Mouse (Mus musculus): Measurements from ENCODE around the gene Tex28. TPM values are rescaled to one million over a fixed set of nuclear protein-coding genes. Genes with fewer than 3 reads are reported as not detected.

The Tex28 gene
- polyA plus RNA-seq (2012; rRNA removed), result not detected in 2 replicates

DNA sequence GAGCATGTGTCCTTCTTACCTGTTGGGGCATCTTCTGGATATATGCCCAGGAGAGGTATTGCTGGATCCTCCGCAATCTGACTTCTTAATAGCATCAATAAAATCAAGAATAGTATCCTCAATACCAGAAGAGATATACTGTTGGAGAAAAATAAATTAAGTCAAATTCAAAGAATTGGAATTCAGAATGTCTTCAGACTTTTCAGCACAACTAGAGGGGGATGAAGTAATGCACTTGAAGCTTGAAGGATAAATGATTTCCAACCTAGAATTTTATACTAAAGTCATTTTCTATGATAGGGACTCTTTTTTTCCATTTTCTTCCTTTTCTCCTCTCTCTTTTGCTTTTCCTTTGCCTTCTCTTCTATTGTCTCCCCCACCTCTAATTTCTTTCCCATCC, at the start of gene Tex28:
Gene Tex28, minus strand, starts transcription at position 101 of the 400 bp plus-strand sequence.

DNA sequence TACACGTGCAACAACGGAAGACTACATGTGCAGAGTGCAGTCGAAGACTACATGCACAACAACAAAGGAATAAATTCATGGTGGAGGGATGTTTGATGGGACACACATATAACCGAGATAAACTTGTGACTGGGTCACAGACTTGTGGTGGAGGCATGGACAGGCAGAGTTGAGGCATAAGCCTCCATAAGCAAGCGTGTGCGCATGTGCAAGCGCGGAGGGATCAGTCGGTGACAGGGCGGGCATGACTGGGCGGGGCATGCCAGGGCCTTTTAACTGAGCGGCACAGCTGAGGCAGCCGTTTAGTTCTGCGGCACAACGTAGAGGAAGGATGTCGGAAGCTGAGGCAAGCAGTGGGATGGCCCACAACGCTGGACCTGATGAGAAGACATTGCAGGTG, 9.3 kb upstream of the Tex28 start, which contains the start of gene Tktl1:
Gene Tktl1, plus strand, starts transcription at position 301 of the 400 bp plus-strand sequence.

DNA sequence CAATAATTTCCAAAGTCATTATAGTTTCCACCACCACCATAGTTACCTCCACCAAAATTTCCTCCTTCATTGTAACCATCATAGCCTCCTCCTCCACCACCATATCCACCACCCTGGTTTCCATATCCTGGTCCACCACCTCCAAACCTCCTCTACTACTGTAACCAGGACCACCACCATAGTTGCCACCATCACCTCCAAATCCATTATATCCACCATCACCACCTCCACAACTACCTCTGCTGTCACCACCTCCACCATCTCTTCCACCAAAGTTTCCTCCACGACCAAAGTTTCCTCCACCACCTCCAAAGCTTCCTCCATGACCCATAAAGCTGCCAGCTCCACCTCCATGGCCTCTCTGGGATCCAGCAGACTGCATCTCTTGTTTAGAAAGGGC, 32.4 kb downstream of the Tex28 start, which contains the start of gene Mecp2:
Gene Mecp2, minus strand, starts transcription at position 101 of the 400 bp plus-strand sequence.

DNA sequence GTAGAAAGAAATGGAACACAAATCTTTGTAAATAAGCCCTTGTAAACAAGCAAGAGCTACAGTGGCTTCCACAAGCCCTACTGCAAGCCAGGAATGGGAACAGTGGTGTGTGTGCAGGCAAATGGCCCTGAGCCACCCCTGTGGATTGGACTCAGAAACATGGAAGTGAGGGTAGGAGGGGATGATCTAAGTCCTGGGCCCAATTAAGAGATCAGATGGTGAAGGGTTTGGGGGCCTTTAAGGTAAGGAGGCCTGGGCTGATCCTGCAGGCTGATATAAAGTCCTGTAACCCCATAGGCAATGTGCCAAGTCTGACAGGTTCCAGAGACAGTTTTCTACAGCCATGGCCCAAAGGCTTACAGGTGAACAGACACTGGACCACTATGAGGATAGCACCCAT, 40.5 kb downstream of the Tex28 start, which contains the start of gene Opn1mw:
Gene Opn1mw, plus strand, starts transcription at position 301 of the 400 bp plus-strand sequence.

Other genes with a start within 250 kb of the Tex28 start
- 4.8 and 5.8 TPM in 2 replicates for gene Arhgap4, start 246.0 kb downstream of the Tex28 start, polyA plus RNA-seq (2012; rRNA removed)
- 126 and 150 TPM in 2 replicates for gene Naa10, start 245.9 kb downstream of the Tex28 start, polyA plus RNA-seq (2012; rRNA removed)
- gene Renbp, start 237.0 kb downstream of the Tex28 start, polyA plus RNA-seq (2012; rRNA removed), result 18.6 and 27.2 TPM in 2 replicates
- 49.0 and 83.0 TPM in 2 replicates for gene Hcfc1, start 201.5 kb downstream of the Tex28 start, polyA plus RNA-seq (2012; rRNA removed)
- gene Irak1, start 143.9 kb downstream of the Tex28 start, polyA plus RNA-seq (2012; rRNA removed), result 53.1 and 61.3 TPM in 2 replicates
- gene Opn1mw, start 40.4 kb downstream of the Tex28 start, polyA plus RNA-seq (2012; rRNA removed), result not detected in 2 replicates
- gene Mecp2, start 32.5 kb downstream of the Tex28 start, polyA plus RNA-seq (2012; rRNA removed), result 19.8 and 22.4 TPM in 2 replicates
- 0.02 TPM in 1 of 2 replicates, not detected in the other for gene Tktl1, start 9.4 kb upstream of the Tex28 start, polyA plus RNA-seq (2012; rRNA removed)
- gene Flna, start 82.0 kb upstream of the Tex28 start, polyA plus RNA-seq (2012; rRNA removed), result 477 and 550 TPM in 2 replicates
- gene Emd, start 86.8 kb upstream of the Tex28 start, polyA plus RNA-seq (2012; rRNA removed), result 64.2 and 105 TPM in 2 replicates
- 1,358 and 2,258 TPM in 2 replicates for gene Rpl10, start 103.0 kb upstream of the Tex28 start, polyA plus RNA-seq (2012; rRNA removed)
- gene Taz, start 114.1 kb upstream of the Tex28 start, polyA plus RNA-seq (2012; rRNA removed), result 61.6 and 70.5 TPM in 2 replicates
- gene Dnase1l1, start 114.5 kb upstream of the Tex28 start, polyA plus RNA-seq (2012; rRNA removed), result 5.9 and 8.7 TPM in 2 replicates
- gene Atp6ap1, start 129.3 kb upstream of the Tex28 start, polyA plus RNA-seq (2012; rRNA removed), result 87.0 and 137 TPM in 2 replicates
- 580 and 740 TPM in 2 replicates for gene Gdi1, start 137.2 kb upstream of the Tex28 start, polyA plus RNA-seq (2012; rRNA removed)
- 50.7 and 64.9 TPM in 2 replicates for gene Fam50a, start 145.2 kb upstream of the Tex28 start, polyA plus RNA-seq (2012; rRNA removed)
- gene Plxna3, start 161.2 kb upstream of the Tex28 start, polyA plus RNA-seq (2012; rRNA removed), result 82.1 and 108 TPM in 2 replicates
- gene Lage3, start 185.8 kb upstream of the Tex28 start, polyA plus RNA-seq (2012; rRNA removed), result 96.9 and 108 TPM in 2 replicates
- 31.9 and 46.3 TPM in 2 replicates for gene Ubl4a, start 205.4 kb upstream of the Tex28 start, polyA plus RNA-seq (2012; rRNA removed)
- gene Slc10a3, start 205.5 kb upstream of the Tex28 start, polyA plus RNA-seq (2012; rRNA removed), result 2.3 and 8.5 TPM in 2 replicates
- 18.5 and 27.2 TPM in 2 replicates for gene Fam3a, start 225.4 kb upstream of the Tex28 start, polyA plus RNA-seq (2012; rRNA removed)
- 23.5 and 46.1 TPM in 2 replicates for gene Ikbkg, start 225.5 kb upstream of the Tex28 start, polyA plus RNA-seq (2012; rRNA removed)